Mouse (Mus musculus) thymus, adult 2 months (tissue): ENCODE measurements around the gene Sympk.

Experiments
- CTCF ChIP-seq: fragments of 200-500 bp; IDR thresholded peaks from 2 replicates; pipeline ENCODE4 v1.5.1; 2012; ENCODE audit warnings: mild to moderate bottlenecking, control low read depth, low read length, moderate library complexity, borderline replicate concordance; ENCODE audit not compliant: control insufficient read depth, poor library complexity, insufficient read depth; ENCODE audit errors: extremely low read depth
- POLR2A ChIP-seq: fragments of 200-500 bp; IDR thresholded peaks from 2 replicates; pipeline ENCODE4 v1.6.1; 2012; ENCODE audit warnings: mild to moderate bottlenecking, low read length, control low read depth, moderate library complexity; ENCODE audit not compliant: control insufficient read depth, poor library complexity, insufficient read depth; ENCODE audit errors: extremely low read depth

DNA sequence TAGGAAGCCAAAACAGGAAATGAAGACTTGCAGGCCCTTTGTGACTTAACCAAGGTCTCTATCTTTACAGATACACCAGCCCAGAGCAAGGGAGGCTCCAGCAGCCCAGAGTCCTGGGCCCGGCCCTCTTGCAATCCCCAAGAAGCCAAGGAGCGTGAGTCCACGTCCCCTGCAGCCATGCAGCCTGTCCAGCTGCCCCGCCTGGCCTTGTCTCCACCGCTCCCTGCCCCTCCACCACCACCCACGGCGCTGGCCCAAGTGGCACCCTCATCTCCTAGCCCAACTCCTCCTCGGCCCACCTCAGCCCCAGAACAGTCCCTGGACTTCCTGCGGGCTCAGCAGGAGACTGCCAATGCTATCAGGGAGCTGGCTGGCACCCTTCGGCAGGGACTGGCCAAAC is 23.8 kb upstream of the Sympk start:
- no peak for TF ChIP-seq CTCF
- no peak for TF ChIP-seq POLR2A
